Mouse (Mus musculus) hindbrain, embryonic 11.5 days (tissue): ENCODE measurements around the gene Carmil1. TPM values are rescaled to one million over a fixed set of nuclear protein-coding genes. Genes with fewer than 3 reads are reported as not detected.

Experiments
- ATAC-seq: fragments of 200-750 bp; cut with Nextera tagmentation; 2 replicates; pipeline ENCODE4 v1.8.0; 2017; ENCODE audit warnings: mild to moderate bottlenecking, moderate TSS enrichment, moderate library complexity; ENCODE audit not compliant: low FRiP score
- DNase-seq: peaks from one replicate; pipeline ENCODE4 v3.0.0-alpha.2; 2015; ENCODE audit warnings: low spot score
- H3K27ac ChIP-seq: fragments of 300-500 bp; sonication (generic); 2 replicates; pipeline ENCODE4 v1.5.1; 2014; ENCODE audit warnings: mild to moderate bottlenecking, low read depth, low read length
- H3K27me3 ChIP-seq: fragments of 300-500 bp; sonication (generic); 2 replicates; pipeline ENCODE4 v1.6.1; 2014; ENCODE audit warnings: mild to moderate bottlenecking, low read length, moderate library complexity, mixed read lengths; ENCODE audit not compliant: control insufficient read depth, insufficient read depth
- H3K36me3 ChIP-seq: fragments of 300-500 bp; sonication (generic); 2 replicates; pipeline ENCODE4 v1.6.1; 2014; ENCODE audit warnings: mild to moderate bottlenecking, low read length, moderate library complexity, mixed read lengths; ENCODE audit not compliant: control insufficient read depth, insufficient read depth
- H3K4me1 ChIP-seq: fragments of 300-500 bp; sonication (generic); replicated peaks from 2 replicates; pipeline ENCODE4 v1.6.1; 2014; ENCODE audit warnings: low read length, mixed read lengths; ENCODE audit not compliant: control insufficient read depth, insufficient read depth
- H3K4me2 ChIP-seq: fragments of 300-500 bp; sonication (generic); replicated peaks from 2 replicates; pipeline ENCODE4 v1.6.1; 2014; ENCODE audit warnings: mild to moderate bottlenecking, low read depth, low read length
- H3K4me3 ChIP-seq: fragments of 300-500 bp; sonication (generic); 2 replicates; pipeline ENCODE4 v1.5.1; 2014; ENCODE audit warnings: low read depth, low read length
- H3K9ac ChIP-seq: fragments of 300-500 bp; sonication (generic); 2 replicates; pipeline ENCODE4 v1.6.1; 2014; ENCODE audit warnings: low read depth, low read length
- H3K9me3 ChIP-seq: fragments of 300-500 bp; sonication (generic); 2 replicates; pipeline ENCODE4 v1.6.1; 2016; ENCODE audit warnings: low read length; ENCODE audit not compliant: control insufficient read depth
- WGBS: fragments of 180-500 bp; shearing (Covaris S2); extraction: QIAGEN DNeasy Blood & Tissue Kit; methylation state at CpG from one replicate; pipeline ENCODE4 v1.1.7; 2014; 5-methylcytosine and 5-hydroxymethylcytosine counted together
- polyA plus RNA-seq: library from polyadenylated mRNA; unstranded; fragments of >200 nt; fragmentation: Nextera tagmentation; extraction: Ambion mirVana; gene quantifications from 2 replicates; pipeline ENCODE4 v1.2.1, GENCODE M21; 2014

The Carmil1 gene
- polyA plus RNA-seq, 1 experiment from 2014 or later: 18.3 TPM

DNA sequence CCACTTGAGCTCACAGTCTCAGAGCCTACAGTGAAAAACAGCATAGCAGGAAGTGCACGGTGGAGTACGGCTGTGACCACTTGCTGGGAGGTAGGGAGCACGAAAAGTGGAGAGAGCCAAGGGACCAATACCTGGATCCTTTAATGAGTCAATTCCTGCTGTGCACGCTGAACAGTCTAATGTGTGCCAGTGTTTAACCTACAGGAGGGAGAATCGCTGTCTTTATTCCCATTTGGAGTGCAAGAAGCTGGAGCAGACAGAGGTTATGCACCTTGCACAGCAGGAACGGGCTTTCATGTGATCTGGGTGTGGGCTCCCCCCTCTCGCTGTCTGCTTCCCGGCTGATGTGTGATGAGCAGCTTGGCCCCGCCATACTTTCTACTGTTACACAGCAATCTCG is 101.1 kb downstream of the Carmil1 start:
- no peak overlapping the region for H3K27ac ChIP-seq
- 85% methylated on average over 10 of the region's 10 CpGs for WGBS
- DNase-seq (no peak), ATAC-seq (no peak)
- no peaks in the 10 kb centered on the region for H3K4me1 ChIP-seq
- no peak overlapping the region for H3K4me2 ChIP-seq
- no peaks in the 10 kb centered on the region for H3K36me3 ChIP-seq
- no peak overlapping the region for H3K9ac ChIP-seq
- H3K27me3 ChIP-seq: no peaks in the 10 kb centered on the region
- H3K4me3 ChIP-seq: no peak overlapping the region
- H3K9me3 ChIP-seq: no peaks in the 10 kb centered on the region

GRCm38 (mm10) chr13:24177600-24177999 is 103.0 kb downstream of the Carmil1 start:
- DNase-seq: no peak

GRCm38 (mm10) chr13:24176835-24177234 is 103.8 kb downstream of the Carmil1 start:
- no peak overlapping the region for H3K4me3 ChIP-seq
- H3K36me3 ChIP-seq: no peaks in the 10 kb centered on the region
- no peaks in the 10 kb centered on the region for H3K4me1 ChIP-seq
- WGBS: 83% methylated on average over 4 of the region's 4 CpGs
- DNase-seq (no peak), ATAC-seq (no peak)
- H3K27ac ChIP-seq: no peak overlapping the region
- no peaks in the 10 kb centered on the region for H3K9me3 ChIP-seq
- no peak overlapping the region for H3K9ac ChIP-seq
- H3K27me3 ChIP-seq: no peaks in the 10 kb centered on the region
- no peak overlapping the region for H3K4me2 ChIP-seq

More at GRCm38 (mm10) chr13:24177600-24177999, 103.0 kb downstream of the Carmil1 start:
- ATAC-seq: no peak
- H3K4me2 ChIP-seq: no peak overlapping the region
- no peaks in the 10 kb centered on the region for H3K9me3 ChIP-seq
- 81% methylated on average over 5 of the region's 5 CpGs for WGBS
- H3K27ac ChIP-seq: no peak overlapping the region
- no peak overlapping the region for H3K9ac ChIP-seq
- no peaks in the 10 kb centered on the region for H3K4me1 ChIP-seq
- no peaks in the 10 kb centered on the region for H3K27me3 ChIP-seq
- H3K36me3 ChIP-seq: no peaks in the 10 kb centered on the region
- H3K4me3 ChIP-seq: no peak overlapping the region

DNA sequence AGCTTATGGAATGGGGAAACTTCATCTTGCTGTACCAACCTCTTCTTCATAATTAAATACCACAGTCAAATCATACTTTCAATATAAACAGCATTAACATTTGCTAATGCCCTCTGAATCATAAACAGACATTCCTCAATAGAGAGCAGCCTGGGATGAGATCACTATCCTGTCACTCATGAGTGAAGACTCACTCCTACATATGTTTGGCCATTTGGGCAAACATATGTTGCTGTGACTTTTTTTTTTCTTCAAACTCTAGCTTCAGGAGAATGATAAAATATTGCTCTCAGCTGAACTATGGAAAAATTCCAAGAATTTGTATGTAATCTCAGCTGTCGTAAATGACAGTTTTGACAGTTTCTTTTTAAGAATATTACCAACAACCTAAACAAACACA is 110.9 kb downstream of the Carmil1 start:
- no peaks in the 10 kb centered on the region for H3K9me3 ChIP-seq
- WGBS: 95% methylated on average over 1 of the region's 1 CpGs
- no peak overlapping the region for H3K27ac ChIP-seq
- ATAC-seq (no peak), DNase-seq (no peak)
- H3K9ac ChIP-seq: no peak overlapping the region
- no peak overlapping the region for H3K4me2 ChIP-seq
- no peak overlapping the region for H3K4me3 ChIP-seq
- no peaks in the 10 kb centered on the region for H3K27me3 ChIP-seq
- H3K36me3 ChIP-seq: no peaks in the 10 kb centered on the region
- H3K4me1 ChIP-seq: no peaks in the 10 kb centered on the region

DNA sequence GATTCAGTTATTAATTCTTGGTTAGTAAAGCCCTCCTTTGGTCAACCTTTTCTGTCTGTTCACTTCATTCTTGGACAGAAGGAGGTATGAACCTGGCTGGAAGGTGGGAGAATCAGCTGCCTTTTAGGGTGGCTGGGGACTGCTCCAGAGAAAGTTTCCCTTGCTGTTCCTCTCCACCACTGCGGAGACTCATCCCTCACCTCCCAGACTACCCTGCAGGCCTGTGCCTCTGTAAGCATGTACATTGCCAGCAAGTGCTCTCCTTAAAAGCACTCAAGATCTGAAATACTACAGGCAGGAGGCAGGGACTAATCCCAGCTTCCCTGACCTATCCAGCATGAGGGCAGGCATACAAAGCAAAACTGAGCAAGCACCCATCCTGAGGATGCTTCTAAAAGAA is 117.2 kb downstream of the Carmil1 start:
- Histone ChIP-seq H3K4me2 (no peak overlapping the region), H3K4me1 (no peaks in the 10 kb centered on the region), H3K9me3 (no peaks in the 10 kb centered on the region), H3K4me3 (no peak overlapping the region), H3K27ac (no peak overlapping the region), H3K36me3 (no peaks in the 10 kb centered on the region), H3K27me3 (no peaks in the 10 kb centered on the region), H3K9ac (no peak overlapping the region)
- DNase-seq (no peak), ATAC-seq (no peak)
- 89% methylated on average over 1 of the region's 1 CpGs for WGBS

GRCm38 (mm10) chr13:24161105-24161504 is 119.5 kb downstream of the Carmil1 start:
- no peak for DNase-seq
- no peaks in the 10 kb centered on the region for H3K27me3 ChIP-seq
- no peaks in the 10 kb centered on the region for H3K36me3 ChIP-seq
- no peaks in the 10 kb centered on the region for H3K4me1 ChIP-seq
- no peak overlapping the region for H3K9ac ChIP-seq
- 77% methylated on average over 4 of the region's 4 CpGs for WGBS
- no peak overlapping the region for H3K4me3 ChIP-seq
- no peak for ATAC-seq
- no peak overlapping the region for H3K27ac ChIP-seq
- no peak overlapping the region for H3K4me2 ChIP-seq
- H3K9me3 ChIP-seq: no peaks in the 10 kb centered on the region

DNA sequence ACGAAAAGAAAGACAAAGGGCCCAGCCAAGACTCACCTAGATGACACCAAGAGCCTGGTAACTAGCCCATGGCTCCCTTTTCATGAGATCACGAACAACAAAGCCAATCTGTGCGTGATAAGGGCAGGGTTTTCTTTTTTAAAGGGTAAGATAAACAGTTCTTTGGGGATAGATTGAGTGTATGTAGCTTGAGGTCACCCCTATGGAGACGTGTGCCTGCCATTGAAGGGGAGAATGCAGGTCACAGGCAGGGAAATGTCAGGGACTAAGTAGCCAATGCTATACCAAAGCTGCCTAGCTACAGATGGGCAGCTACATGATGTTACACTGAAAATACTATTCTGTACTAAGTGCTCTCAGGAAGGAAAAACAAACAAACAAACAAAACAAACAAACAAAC is 120.6 kb downstream of the Carmil1 start:
- Histone ChIP-seq H3K27ac (no peak overlapping the region), H3K36me3 (no peaks in the 10 kb centered on the region), H3K4me2 (no peak overlapping the region), H3K27me3 (no peaks in the 10 kb centered on the region), H3K4me1 (no peaks in the 10 kb centered on the region), H3K4me3 (no peak overlapping the region), H3K9ac (no peak overlapping the region), H3K9me3 (no peaks in the 10 kb centered on the region)
- ATAC-seq (no peak), DNase-seq (no peak)
- WGBS: 82% methylated on average over 4 of the region's 4 CpGs

GRCm38 (mm10) chr13:24159190-24159965 is 121.2 kb downstream of the Carmil1 start:
- H3K27me3 ChIP-seq: no peaks in the 10 kb centered on the region
- H3K9me3 ChIP-seq: no peaks in the 10 kb centered on the region
- H3K4me3 ChIP-seq: no peak overlapping the region
- DNase-seq (no peak), ATAC-seq (no peak)
- no peak overlapping the region for H3K27ac ChIP-seq
- no peak overlapping the region for H3K9ac ChIP-seq
- 86% methylated on average over 8 of the region's 8 CpGs for WGBS
- H3K4me1 ChIP-seq: no peaks in the 10 kb centered on the region
- H3K4me2 ChIP-seq: no peak overlapping the region
- no peaks in the 10 kb centered on the region for H3K36me3 ChIP-seq

GRCm38 (mm10) chr13:24157560-24158011 is 123.0 kb downstream of the Carmil1 start:
- no peaks in the 10 kb centered on the region for H3K36me3 ChIP-seq
- no peak overlapping the region for H3K4me2 ChIP-seq
- no peaks in the 10 kb centered on the region for H3K9me3 ChIP-seq
- no peak for DNase-seq
- 92% methylated on average over 10 of the region's 10 CpGs for WGBS
- H3K4me3 ChIP-seq: no peak overlapping the region
- H3K27ac ChIP-seq: no peak overlapping the region
- no peak for ATAC-seq
- H3K9ac ChIP-seq: no peak overlapping the region
- H3K4me1 ChIP-seq: no peaks in the 10 kb centered on the region
- no peaks in the 10 kb centered on the region for H3K27me3 ChIP-seq
